Mouse (Mus musculus): ENCODE measurements around the gene 4930469K13Rik. TPM values are rescaled to one million over a fixed set of nuclear protein-coding genes. Genes with fewer than 3 reads are reported as not detected.

Gene 4930469K13Rik
- total RNA-seq, 2 experiments from 2014 or later = not detected

Other genes starting within 250 kb of the 4930469K13Rik start
- gene Kcnmb1, start 135.5 kb downstream of the 4930469K13Rik start, total RNA-seq (2021) = under 1 TPM; 0.10 TPM
- not detected for gene Kcnip1, start 105.4 kb downstream of the 4930469K13Rik start, total RNA-seq (2021)
- 1 to 10 TPM; 1.3 TPM for gene Lcp2, start 51.6 kb downstream of the 4930469K13Rik start, total RNA-seq (2021)
- not detected for gene Foxi1, start 109.5 kb upstream of the 4930469K13Rik start, total RNA-seq (2021)
- under 1 TPM; 0.07 to 0.43 TPM for gene Fam196b, start 216.3 kb upstream of the 4930469K13Rik start, total RNA-seq (2021)

Data from gastrocnemius, postnatal 36 days (tissue).